Mouse (Mus musculus) limb, embryonic 14.5 days (tissue): ENCODE results near the gene Lrrc1. TPM values are rescaled to one million over a fixed set of nuclear protein-coding genes. Genes with fewer than 3 reads are reported as not detected.

ENCODE experiments used
- ATAC-seq: fragments of 200-750 bp; cut with Nextera tagmentation; 2 replicates; pipeline ENCODE4 v1.8.0; 2017; ENCODE audit warnings: low read depth, moderate number of reproducible peaks, moderate TSS enrichment; ENCODE audit not compliant: low FRiP score
- DNase-seq: peaks from one replicate; pipeline ENCODE4 v3.0.0-alpha.2; 2015; ENCODE audit warnings: low spot score
- H3K27ac ChIP-seq: fragments of 300-500 bp; sonication (generic); replicated peaks from 2 replicates; pipeline ENCODE4 v1.5.1; 2014; ENCODE audit warnings: low read depth, mild to moderate bottlenecking, low read length, moderate library complexity, mixed read lengths
- H3K27me3 ChIP-seq: fragments of 300-500 bp; sonication (generic); 2 replicates; pipeline ENCODE4 v1.6.1; 2014; ENCODE audit warnings: low read length, mixed read lengths; ENCODE audit not compliant: control insufficient read depth, insufficient read depth
- H3K36me3 ChIP-seq: fragments of 300-500 bp; sonication (generic); 2 replicates; pipeline ENCODE4 v1.6.1; 2014; ENCODE audit warnings: mild to moderate bottlenecking, low read length, moderate library complexity, mixed read lengths; ENCODE audit not compliant: control insufficient read depth, insufficient read depth
- H3K4me1 ChIP-seq: fragments of 300-500 bp; sonication (generic); 2 replicates; pipeline ENCODE4 v1.6.1; 2014; ENCODE audit warnings: antibody characterized with exemption, low read length, mixed read lengths; ENCODE audit not compliant: control insufficient read depth, insufficient read depth
- H3K4me2 ChIP-seq: fragments of 300-500 bp; sonication (generic); replicated peaks from 2 replicates; pipeline ENCODE4 v1.6.1; 2014; ENCODE audit warnings: low read depth, mild to moderate bottlenecking, low read length, moderate library complexity; ENCODE audit not compliant: severe bottlenecking
- H3K4me3 ChIP-seq: fragments of 300-500 bp; sonication (generic); replicated peaks from 2 replicates; pipeline ENCODE4 v1.5.1; 2014; ENCODE audit warnings: low read length
- H3K9ac ChIP-seq: fragments of 300-500 bp; sonication (generic); 2 replicates; pipeline ENCODE4 v1.6.1; 2014; ENCODE audit warnings: mild to moderate bottlenecking, low read depth, low read length, moderate library complexity; ENCODE audit not compliant: severe bottlenecking
- H3K9me3 ChIP-seq: fragments of 300-500 bp; sonication (generic); 2 replicates; pipeline ENCODE4 v1.6.1; 2016; ENCODE audit warnings: low read length; ENCODE audit not compliant: control insufficient read depth
- POLR2A ChIP-seq: fragments of 200-500 bp; IDR thresholded peaks from 2 replicates; pipeline ENCODE4 v1.8.0; 2012; ENCODE audit warnings: inconsistent platforms, mild to moderate bottlenecking, moderate library complexity, borderline replicate concordance; ENCODE audit not compliant: insufficient read depth, insufficient read length; ENCODE audit errors: extremely low read depth
- WGBS: fragments of 180-500 bp; shearing (Covaris S2); extraction: QIAGEN DNeasy Blood & Tissue Kit; methylation state at CpG from one replicate; pipeline ENCODE4 v1.1.7; 2014; 5-methylcytosine and 5-hydroxymethylcytosine counted together
- polyA plus RNA-seq, 2 experiments: library from polyadenylated mRNA; depleted of rRNA in 1 of 2; stranded (reverse) in 1 of 2; unstranded in 1 of 2; fragments of >200 nt; fragmentation: Nextera tagmentation in 1 of 2; extraction: Ambion mirVana in 1 of 2; gene quantifications; 2 replicates each; pipeline versions ENCODE4 v1.2.1 to v1.2.3; 2012 to 2014

The Lrrc1 gene
- polyA plus RNA-seq, 2 experiments, result 16.8 to 26.6 TPM

DNA sequence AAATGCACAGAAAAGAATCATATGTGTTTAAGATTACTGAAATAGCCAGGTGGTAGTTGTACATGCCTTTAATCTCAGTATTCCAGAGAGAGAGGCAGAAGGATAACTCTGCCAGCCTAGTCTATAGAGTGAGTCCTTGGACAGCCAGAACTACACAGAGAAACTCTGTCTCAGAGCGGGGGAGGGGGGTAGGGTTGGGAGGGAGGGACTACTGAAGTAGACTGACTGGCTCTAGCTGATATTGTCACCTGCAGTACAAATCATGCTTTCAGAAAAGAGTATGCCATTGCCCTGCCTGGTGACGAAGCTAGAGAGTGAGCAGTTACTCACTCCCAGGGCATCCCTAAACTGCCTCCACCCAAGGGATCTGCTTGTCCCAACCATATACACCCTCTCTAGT, 125.9 kb downstream of the Lrrc1 start:
- Histone ChIP-seq H3K4me2 (no peak overlapping the region), H3K9me3 (no peaks in the 10 kb centered on the region), H3K36me3 (no peaks in the 10 kb centered on the region), H3K27ac (no peak overlapping the region), H3K4me3 (no peak overlapping the region), H3K27me3 (no peaks in the 10 kb centered on the region), H3K4me1 (no peaks in the 10 kb centered on the region), H3K9ac (no peak overlapping the region)
- ATAC-seq (no peak), DNase-seq (no peak)
- 73% methylated on average over 1 of the region's 2 CpGs for WGBS
- TF ChIP-seq POLR2A, result no peak

DNA sequence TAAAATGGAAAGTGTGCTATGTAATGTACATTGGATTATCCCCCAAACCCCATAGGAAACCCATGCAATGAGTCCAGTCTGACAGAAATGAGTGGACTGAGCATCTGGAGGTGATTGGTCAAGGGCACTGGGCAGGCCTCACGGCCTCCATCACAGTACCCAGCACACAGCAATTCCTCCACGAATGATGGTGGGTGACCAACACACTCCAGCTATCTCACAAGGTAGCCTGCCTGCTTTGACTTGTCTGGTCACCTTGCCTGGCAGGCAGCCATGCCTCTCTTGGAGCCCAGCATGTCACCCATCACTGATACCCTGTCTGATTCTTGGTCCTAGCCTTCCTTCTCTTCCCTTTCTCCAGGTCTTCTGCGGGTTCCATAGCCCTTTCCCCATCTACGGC, 128.2 kb downstream of the Lrrc1 start:
- no peaks in the 10 kb centered on the region for H3K27me3 ChIP-seq
- no peak overlapping the region for H3K4me2 ChIP-seq
- no peak overlapping the region for H3K27ac ChIP-seq
- no peaks in the 10 kb centered on the region for H3K9me3 ChIP-seq
- no peak overlapping the region for H3K9ac ChIP-seq
- 86% methylated on average over 4 of the region's 4 CpGs for WGBS
- no peak for DNase-seq
- no peak for TF ChIP-seq POLR2A
- H3K36me3 ChIP-seq, result no peaks in the 10 kb centered on the region
- H3K4me3 ChIP-seq, result no peak overlapping the region
- H3K4me1 ChIP-seq, result 0 out of 2 replicates have a peak, but pooled peaks cover 4% of the 10 kb centered on the region
- no peak for ATAC-seq

DNA sequence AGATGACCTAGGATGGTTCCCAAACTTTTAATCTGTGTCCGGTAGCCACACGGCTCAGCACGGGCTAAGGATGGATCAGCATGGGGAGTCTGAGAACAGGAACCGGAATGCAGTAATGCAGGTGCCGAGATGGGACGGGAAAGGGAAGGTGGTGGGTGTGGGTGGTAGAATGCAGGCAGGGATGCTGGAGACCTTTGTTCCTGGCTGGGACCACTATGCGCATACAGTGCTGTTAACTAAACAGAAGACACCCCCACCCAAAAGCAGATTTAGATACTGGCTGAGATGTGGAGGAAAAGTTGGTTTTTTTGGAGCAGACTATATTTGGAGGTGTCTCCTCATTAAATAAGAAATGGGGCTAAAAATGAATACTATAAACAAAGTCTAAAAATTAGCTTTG, 128.7 kb downstream of the Lrrc1 start:
- no peaks in the 10 kb centered on the region for H3K36me3 ChIP-seq
- H3K9ac ChIP-seq, result no peak overlapping the region
- no peak overlapping the region for H3K27ac ChIP-seq
- H3K9me3 ChIP-seq, result no peaks in the 10 kb centered on the region
- TF ChIP-seq POLR2A, result no peak
- no peaks in the 10 kb centered on the region for H3K27me3 ChIP-seq
- 94% methylated on average over 7 of the region's 7 CpGs for WGBS
- 0 out of 2 replicates have a peak, but pooled peaks cover 5% of the 10 kb centered on the region for H3K4me1 ChIP-seq
- no peak overlapping the region for H3K4me3 ChIP-seq
- DNase-seq, result no peak
- ATAC-seq, result no peak
- no peak overlapping the region for H3K4me2 ChIP-seq

DNA sequence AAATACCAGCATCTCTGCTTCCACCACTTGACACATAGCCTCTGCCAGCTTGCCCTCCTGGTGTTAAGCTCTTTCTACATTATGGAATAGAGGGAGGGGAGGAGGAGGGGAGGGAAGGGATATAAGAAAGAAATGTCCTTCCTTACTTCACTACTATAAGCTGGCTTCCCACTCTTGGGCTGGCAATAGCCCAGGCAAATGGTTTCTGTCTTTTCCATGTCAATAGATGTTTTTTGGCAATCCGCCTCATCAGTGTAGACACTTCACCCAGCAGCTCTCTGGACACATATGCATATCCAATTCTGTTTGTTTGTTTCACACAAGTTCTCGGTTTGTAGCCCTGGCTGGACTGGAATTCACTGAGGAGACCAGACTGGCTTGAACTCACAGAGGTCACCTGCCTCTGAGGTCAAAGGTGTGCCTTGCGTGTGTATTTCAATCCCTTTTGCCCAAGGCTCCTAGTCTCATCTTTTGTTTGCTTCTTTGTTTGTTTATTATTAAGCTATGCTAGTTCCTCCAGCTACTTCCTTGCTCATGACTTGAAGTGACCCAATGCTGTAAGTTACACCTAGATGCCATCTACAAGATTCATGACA, 132.7 kb downstream of the Lrrc1 start:
- no peak overlapping the region for H3K4me2 ChIP-seq
- no peak overlapping the region for H3K9ac ChIP-seq
- no peaks in the 10 kb centered on the region for H3K9me3 ChIP-seq
- H3K36me3 ChIP-seq, result no peaks in the 10 kb centered on the region
- 79% methylated on average over 3 of the region's 3 CpGs for WGBS
- no peak for ATAC-seq
- TF ChIP-seq POLR2A, result no peak
- no peak for DNase-seq
- no peak overlapping the region for H3K27ac ChIP-seq
- H3K27me3 ChIP-seq, result no peaks in the 10 kb centered on the region
- 0 out of 2 replicates have a peak, but pooled peaks cover 7% of the 10 kb centered on the region for H3K4me1 ChIP-seq
- no peak overlapping the region for H3K4me3 ChIP-seq

DNA sequence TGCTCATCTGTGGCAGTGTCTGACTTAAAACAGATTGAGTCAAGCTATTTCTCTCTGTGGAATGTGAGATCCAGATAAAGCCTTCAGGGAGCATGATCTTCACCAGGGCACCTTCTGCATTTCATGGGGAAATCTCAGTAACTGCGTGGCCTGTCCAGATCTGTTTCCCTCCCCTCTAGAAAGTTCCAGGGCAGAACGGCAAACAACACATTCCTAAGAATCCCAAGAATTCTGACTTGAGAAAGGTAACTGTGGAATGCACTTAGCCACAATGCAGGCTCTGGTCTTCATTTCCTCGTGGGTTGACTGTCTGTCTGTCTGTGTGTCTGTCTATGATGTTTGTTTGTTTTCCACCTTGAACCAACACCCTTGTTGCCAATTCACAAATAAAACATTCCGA, 133.7 kb downstream of the Lrrc1 start:
- 40% methylated on average over 4 of the region's 4 CpGs for WGBS
- ATAC-seq (no peak), DNase-seq (no peak)
- Histone ChIP-seq H3K27ac (no peak overlapping the region), H3K36me3 (no peaks in the 10 kb centered on the region), H3K9ac (no peak overlapping the region), H3K9me3 (no peaks in the 10 kb centered on the region), H3K4me1 (0 out of 2 replicates have a peak, but pooled peaks cover 7% of the 10 kb centered on the region), H3K4me2 (no peak overlapping the region), H3K27me3 (no peaks in the 10 kb centered on the region), H3K4me3 (no peak overlapping the region)
- no peak for TF ChIP-seq POLR2A
